Mouse (Mus musculus) gastrocnemius, postnatal 25 days (tissue): ENCODE measurements around the gene Smoc2. TPM values are rescaled to one million over a fixed set of nuclear protein-coding genes. Genes with fewer than 3 reads are reported as not detected.

ENCODE experiments used
- DNase-seq: peaks from one replicate; pipeline ENCODE4 v3.0.0; 2022
- total RNA-seq, 2 experiments: library from RNA; stranded (reverse); gene quantifications; 1 replicate in 1 of 2; 2 replicates in 1 of 2; pipeline ENCODE4 v1.2.3; 2021

Gene Smoc2
- total RNA-seq, 2 experiments from 2014 or later: 62.2 to 65.8 TPM

GRCm38 (mm10) chr17:14349086-14349814, 69.9 kb downstream of the Smoc2 start:
- no peak for DNase-seq

GRCm38 (mm10) chr17:14353219-14354079, 74.1 kb downstream of the Smoc2 start:
- no peak for DNase-seq

GRCm38 (mm10) chr17:14361511-14361910, 82.2 kb downstream of the Smoc2 start:
- no peak for DNase-seq

GRCm38 (mm10) chr17:14370476-14370875, 91.2 kb downstream of the Smoc2 start:
- no peak for DNase-seq

- DNase-seq: peak; percentile 20
These were observed 92.3 kb downstream of the Smoc2 start for GRCm38 (mm10) chr17:14371606-14372005.

GRCm38 (mm10) chr17:14372324-14373145, 93.2 kb downstream of the Smoc2 start:
- DNase-seq: peak; percentile 34

- DNase-seq: peak; percentile 42
These were observed 99.6 kb downstream of the Smoc2 start for GRCm38 (mm10) chr17:14378692-14379446.

GRCm38 (mm10) chr17:14379518-14379917, 100.2 kb downstream of the Smoc2 start:
- DNase-seq: no peak

- DNase-seq: no peak
These were observed 100.7 kb downstream of the Smoc2 start for GRCm38 (mm10) chr17:14379966-14380365.

GRCm38 (mm10) chr17:14380526-14380925, 101.2 kb downstream of the Smoc2 start:
- DNase-seq: peak; percentile 26

GRCm38 (mm10) chr17:14381482-14381881, 102.2 kb downstream of the Smoc2 start:
- no peak for DNase-seq

- no peak for DNase-seq
These were observed 104.7 kb downstream of the Smoc2 start for GRCm38 (mm10) chr17:14383981-14384380.

- DNase-seq: no peak
These were observed 105.7 kb downstream of the Smoc2 start for GRCm38 (mm10) chr17:14384980-14385379.

GRCm38 (mm10) chr17:14387261-14387660, 108.0 kb downstream of the Smoc2 start:
- DNase-seq: no peak

- DNase-seq: no peak
These were observed 113.1 kb downstream of the Smoc2 start for GRCm38 (mm10) chr17:14392443-14392842.

GRCm38 (mm10) chr17:14394861-14395260, 115.6 kb downstream of the Smoc2 start:
- no peak for DNase-seq

- DNase-seq: peak; percentile 56
These were observed 118.2 kb downstream of the Smoc2 start for GRCm38 (mm10) chr17:14397456-14397855.

- no peak for DNase-seq
These were observed 119.5 kb downstream of the Smoc2 start for GRCm38 (mm10) chr17:14398650-14399424.

- no peak for DNase-seq
These were observed 121.7 kb downstream of the Smoc2 start for GRCm38 (mm10) chr17:14400960-14401359.

- no peak for DNase-seq
These were observed 128.6 kb downstream of the Smoc2 start for GRCm38 (mm10) chr17:14407874-14408273.

GRCm38 (mm10) chr17:14412460-14412859, 133.2 kb downstream of the Smoc2 start:
- DNase-seq: no peak
